Mouse (Mus musculus) layer of hippocampus, adult 8-10 months (tissue): Measurements from ENCODE around the gene Tmem198b. TPM values are rescaled to one million over a fixed set of nuclear protein-coding genes. Genes with fewer than 3 reads are reported as not detected.

ENCODE experiments used
- DNase-seq, 2 experiments: peaks; one replicate each; pipeline ENCODE4 v3.0.0; 2022; ENCODE audit warnings: low spot score in 2 of 2
- total RNA-seq, 4 experiments: library from RNA; stranded (reverse); gene quantifications; 2 replicates each; pipeline ENCODE4 v1.2.4; 2022

The Tmem198b gene
- total RNA-seq, 4 experiments from 2014 or later, result 9.5 to 13.9 (median 11.6) TPM

DNA sequence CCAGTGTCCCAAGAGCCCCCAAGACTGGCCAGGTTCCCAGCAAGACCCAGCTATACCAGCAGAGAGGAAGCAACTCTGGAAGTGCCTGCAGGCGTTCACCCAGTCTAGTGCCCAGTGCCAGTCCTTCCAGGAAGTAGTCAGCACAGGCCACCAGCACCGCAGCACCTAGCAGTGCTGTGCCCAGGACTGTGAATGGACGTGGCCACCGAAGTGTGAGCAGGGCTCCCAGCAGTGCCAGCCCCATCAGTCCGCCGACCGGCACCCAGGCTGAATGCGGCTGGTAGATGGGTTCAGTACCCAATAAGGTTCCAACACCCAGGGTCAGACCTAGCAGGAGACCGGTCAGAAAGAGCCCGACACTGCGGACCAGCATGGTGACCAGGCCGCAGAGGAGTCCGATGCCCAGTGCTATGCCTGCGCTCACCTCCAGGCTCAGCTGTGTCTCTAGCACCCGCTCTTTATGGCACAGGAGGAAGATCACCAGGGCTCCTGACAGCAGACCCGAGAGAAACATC lies 2.1 kb downstream of the Tmem198b start:
- no peak for DNase-seq

DNA sequence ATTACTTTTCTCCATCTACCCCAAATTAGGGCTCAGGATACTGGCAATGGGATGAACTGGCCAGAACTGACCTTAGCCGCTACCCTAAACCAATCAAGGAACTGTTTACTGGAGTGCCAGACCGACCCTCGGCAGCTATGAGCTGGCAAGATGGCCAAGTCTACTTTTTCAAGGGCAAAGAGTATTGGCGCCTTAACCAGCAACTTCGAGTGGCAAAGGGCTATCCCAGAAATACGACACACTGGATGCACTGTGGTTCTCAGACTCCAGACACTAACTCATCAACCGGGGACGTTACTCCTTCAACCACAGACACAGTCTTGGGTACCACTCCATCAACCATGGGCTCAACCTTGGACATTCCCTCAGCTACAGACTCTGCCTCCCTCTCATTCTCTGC lies 5.5 kb downstream of the Tmem198b start:
- DNase-seq, result no peak

GRCm38 (mm10) chr10:128795581-128795980 lies 8.6 kb downstream of the Tmem198b start:
- DNase-seq, result no peak

- DNase-seq, result no peak
These were observed 9.8 kb downstream of the Tmem198b start for GRCm38 (mm10) chr10:128794391-128794790.

- DNase-seq, result no peak
These were observed 10.9 kb downstream of the Tmem198b start for GRCm38 (mm10) chr10:128793258-128793657.

- no peak for DNase-seq
These were observed 12.1 kb downstream of the Tmem198b start for GRCm38 (mm10) chr10:128792041-128792440.

DNA sequence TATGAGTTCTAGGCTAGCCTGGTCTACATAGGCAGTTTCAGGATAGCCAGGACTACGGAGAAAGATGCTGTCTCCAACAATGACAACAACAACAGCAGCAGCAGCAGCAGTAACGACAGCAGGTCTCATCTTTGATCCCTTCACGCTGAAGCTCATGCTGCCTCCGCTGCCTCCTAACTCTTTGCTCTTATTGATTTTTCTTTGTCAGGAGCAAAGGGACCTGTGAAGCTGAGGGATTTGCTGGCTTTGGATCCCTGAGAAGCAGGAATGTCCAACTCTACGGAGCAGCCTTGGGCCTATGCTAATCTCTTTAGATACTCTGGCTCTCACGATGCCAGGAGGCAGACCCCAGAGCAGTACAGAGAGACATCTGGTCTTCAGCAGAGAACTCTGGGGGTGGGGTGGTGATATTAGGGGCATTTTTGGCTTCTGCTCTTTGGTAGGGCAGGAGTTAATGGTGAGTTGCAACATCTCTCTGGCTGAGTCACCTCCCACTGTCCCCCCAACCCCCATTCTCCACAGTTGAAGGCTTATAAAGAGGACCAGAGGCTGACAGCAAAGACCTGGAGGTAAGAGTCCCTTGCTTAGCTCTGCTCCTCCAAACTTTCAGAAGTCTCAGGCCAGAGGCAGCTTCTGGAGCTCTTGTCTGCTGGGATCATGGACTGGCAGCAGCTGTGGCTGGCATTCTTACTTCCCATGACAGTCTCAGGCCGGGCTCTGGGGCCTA lies 13.6 kb downstream of the Tmem198b start, which contains the start of gene Mmp19:
TSS of gene Mmp19 (plus strand) at position 513 of the 727 bp plus-strand sequence.
- no peak for DNase-seq

GRCm38 (mm10) chr10:128780200-128780599 lies 24.0 kb downstream of the Tmem198b start:
- no peak for DNase-seq

GRCm38 (mm10) chr10:128779011-128779795 lies 25.0 kb downstream of the Tmem198b start:
- no peak for DNase-seq

DNA sequence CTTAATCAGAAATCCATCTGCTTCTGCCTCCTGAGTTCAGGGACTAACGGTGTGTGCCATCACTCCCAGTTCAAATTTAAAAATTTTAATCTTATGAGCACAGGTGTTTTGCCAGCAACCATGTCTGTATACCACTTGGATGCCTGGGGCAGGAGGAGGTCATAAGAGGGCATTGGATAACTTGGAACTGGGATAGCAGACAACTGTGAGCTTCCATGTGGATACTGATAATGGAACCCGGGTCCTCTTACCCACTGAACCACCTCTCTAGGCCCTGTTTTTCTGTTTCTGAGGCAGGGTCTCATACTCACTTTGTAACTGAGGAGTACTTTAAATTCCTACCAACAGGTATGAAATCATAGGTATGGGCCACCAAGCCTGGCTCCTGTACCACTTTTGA lies 25.7 kb downstream of the Tmem198b start:
- no peak for DNase-seq

DNA sequence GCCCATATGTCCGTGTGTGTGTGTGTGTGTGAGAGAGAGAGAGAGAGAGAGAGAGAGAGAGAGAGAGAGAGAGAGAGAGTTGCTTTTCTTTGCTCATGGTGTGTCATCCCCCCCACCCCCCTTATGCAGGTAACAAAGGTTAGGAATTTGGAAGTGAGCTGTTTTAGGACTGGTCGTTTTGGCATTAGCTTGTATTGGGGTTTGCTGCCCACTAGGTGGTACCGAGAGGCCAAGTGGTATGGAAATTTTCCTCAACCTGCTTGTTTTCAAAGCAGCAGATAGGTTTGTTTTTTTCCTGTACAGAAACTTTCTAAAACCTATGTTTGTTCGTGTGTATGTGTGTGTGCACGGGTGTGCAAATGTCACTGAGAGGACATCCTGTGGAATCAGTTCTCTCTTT lies 30.5 kb downstream of the Tmem198b start:
- DNase-seq, result no peak

DNA sequence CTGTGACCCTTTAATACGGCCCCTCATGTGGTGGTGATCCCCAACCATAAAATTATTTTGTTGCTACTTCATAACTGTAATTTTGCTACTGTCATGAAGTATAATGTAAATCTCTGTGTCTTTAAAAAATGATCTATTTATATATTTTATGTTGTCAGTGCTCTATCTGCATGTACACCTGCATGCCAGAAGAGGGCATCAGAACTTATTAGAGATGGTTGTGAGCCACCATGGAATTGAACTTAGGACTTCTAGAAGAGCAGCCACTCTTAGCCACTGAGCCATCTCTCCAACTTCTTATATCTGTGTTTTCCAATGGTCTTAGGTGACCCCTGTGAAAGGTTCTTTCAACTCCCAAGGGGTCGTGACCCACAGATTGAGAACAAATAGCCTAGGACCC lies 31.3 kb downstream of the Tmem198b start:
- no peak for DNase-seq

Other genes starting within 250 kb of the Tmem198b start
- 10 to 100 TPM; 58.7 to 62.0 (median 59.0) TPM for gene Pa2g4, start 238.4 kb downstream of the Tmem198b start, total RNA-seq
- 1 to 10 TPM; 6.8 to 8.4 (median 8.1) TPM for gene Erbb3, start 214.7 kb downstream of the Tmem198b start, total RNA-seq
- gene Rps26, start 177.6 kb downstream of the Tmem198b start, total RNA-seq, result 100 to 1,000 TPM; 141 to 325 (median 239) TPM
- 10 to 100 TPM; 15.5 to 19.8 (median 16.2) TPM for gene Ikzf4, start 158.4 kb downstream of the Tmem198b start, total RNA-seq
- gene Suox, start 130.3 kb downstream of the Tmem198b start, total RNA-seq, result 10 to 100 TPM; 12.0 to 16.6 (median 14.3) TPM
- 100 to 1,000 TPM; 132 to 151 (median 135) TPM for gene Rab5b, start 108.1 kb downstream of the Tmem198b start, total RNA-seq
- gene Pmel, start 100.2 kb downstream of the Tmem198b start, total RNA-seq, result 1 to 10 TPM in 3 of 4 experiments, under 1 TPM in 1; 0.62 to 2.4 (median 1.1) TPM
- 1 to 10 TPM; 2.5 to 4.3 (median 3.4) TPM for gene Cdk2, start 99.3 kb downstream of the Tmem198b start, total RNA-seq
- gene Dgka, start 59.5 kb downstream of the Tmem198b start, total RNA-seq, result 10 to 100 TPM; 11.3 to 15.4 (median 13.9) TPM
- gene Pym1, start 56.5 kb downstream of the Tmem198b start, total RNA-seq, result 10 to 100 TPM; 19.6 to 27.3 (median 25.7) TPM
- 1 to 10 TPM in 2 of 4 experiments, under 1 TPM in 2; 0.64 to 3.3 (median 1.5) TPM for gene Mmp19, start 13.5 kb downstream of the Tmem198b start, total RNA-seq
- 10 to 100 TPM; 60.8 to 71.5 (median 65.6) TPM for gene Dnajc14, start 308 bp downstream of the Tmem198b start, total RNA-seq
- 10 to 100 TPM; 32.7 to 41.2 (median 35.1) TPM for gene Sarnp, start 13.0 kb upstream of the Tmem198b start, total RNA-seq
- 10 to 100 TPM in 1 of 4 experiments, 1 to 10 TPM in 3; 8.9 to 10.5 (median 9.6) TPM for gene Ormdl2, start 17.3 kb upstream of the Tmem198b start, total RNA-seq
- 10 to 100 TPM; 19.9 to 22.7 (median 22.3) TPM for gene Gdf11, start 87.3 kb upstream of the Tmem198b start, total RNA-seq
- gene Cd63, start 96.6 kb upstream of the Tmem198b start, total RNA-seq, result 100 to 1,000 TPM in 2 of 4 experiments, 10 to 100 TPM in 2; 76.9 to 199 (median 126) TPM
- 1 to 10 TPM; 4.5 to 7.8 (median 7.2) TPM for gene Rdh5, start 118.5 kb upstream of the Tmem198b start, total RNA-seq
- 100 to 1,000 TPM in 2 of 4 experiments, 10 to 100 TPM in 2; 69.0 to 104 (median 90.6) TPM for gene Bloc1s1, start 119.7 kb upstream of the Tmem198b start, total RNA-seq
- gene Itga7, start 129.4 kb upstream of the Tmem198b start, total RNA-seq, result 10 to 100 TPM; 29.5 to 35.4 (median 31.6) TPM
- not detected for gene Mettl7b, start 156.6 kb upstream of the Tmem198b start, total RNA-seq
- gene Olfr9, start 185.1 kb upstream of the Tmem198b start, total RNA-seq, result not detected
- not detected for gene Olfr763, start 206.4 kb upstream of the Tmem198b start, total RNA-seq
- not detected for gene Olfr764-ps1, start 235.5 kb upstream of the Tmem198b start, total RNA-seq
- gene Olfr765, start 245.6 kb upstream of the Tmem198b start, total RNA-seq, result not detected